Mouse (Mus musculus): Measurements from ENCODE around the gene Dtx2. TPM values are rescaled to one million over a fixed set of nuclear protein-coding genes. Genes with fewer than 3 reads are reported as not detected.

The Dtx2 gene
- total and polyA plus RNA-seq, 3 experiments, result 6.3 to 10.9 (median 7.3) TPM

- intact Hi-C loops (cut with DNase I), result no loop called here
- 76% methylated on average over 4 of the region's 4 CpGs for WGBS
- no peak overlapping the region for H3K27ac ChIP-seq
- no peak for DNase-seq
- no peak overlapping the region for H3K4me3 ChIP-seq
- no peaks in the 10 kb centered on the region; the same call in none of the 2 replicates for H3K79me2 ChIP-seq (replicated peaks; ENCODE audit: control insufficient read depth, insufficient read depth, low read length)
- no peaks in the 10 kb centered on the region for H3K27me3 ChIP-seq (ENCODE audit: control insufficient read depth, insufficient read depth, low read length)
- peaks cover 2% of the 10 kb centered on the region for H3K4me1 ChIP-seq (ENCODE audit: control insufficient read depth, insufficient read depth, low read length)
- no peak overlapping the region for H3K9ac ChIP-seq (ENCODE audit: low read depth, low read length)
- TF ChIP-seq POLR2A (IDR thresholded peaks at IDR 0.05; ENCODE audit: insufficient read depth, low read depth, low read length), result no peak
- no peak for TF ChIP-seq CTCF (IDR thresholded peaks at IDR 0.05)
- TF ChIP-seq EP300 (IDR thresholded peaks at IDR 0.05; ENCODE audit: insufficient read depth, low read depth, low read length), result no peak
- H3K36me3 ChIP-seq (ENCODE audit: control insufficient read depth, insufficient read depth, low read length), result no peaks in the 10 kb centered on the region
These were observed 9.9 kb downstream of the Dtx2 start for GRCm38 (mm10) chr5:136004537-136004936.

GRCm38 (mm10) chr5:136007745-136008144 lies 13.1 kb downstream of the Dtx2 start:
- no peak for DNase-seq
- intact Hi-C loops (cut with DNase I), result no loop called here
- H3K4me1 ChIP-seq (ENCODE audit: control insufficient read depth, insufficient read depth, low read length), result peaks cover 1% of the 10 kb centered on the region; the same call in 1 of the 2 replicates
- H3K36me3 ChIP-seq (ENCODE audit: control insufficient read depth, insufficient read depth, low read length), result no peaks in the 10 kb centered on the region
- H3K4me3 ChIP-seq, result no peak overlapping the region
- 63% methylated on average over 7 of the region's 7 CpGs for WGBS
- H3K9ac ChIP-seq (ENCODE audit: low read depth, low read length), result no peak overlapping the region
- TF ChIP-seq POLR2A (IDR thresholded peaks at IDR 0.05; ENCODE audit: insufficient read depth, low read depth, low read length), result no peak
- TF ChIP-seq CTCF (IDR thresholded peaks at IDR 0.05), result no peak
- TF ChIP-seq EP300 (IDR thresholded peaks at IDR 0.05; ENCODE audit: insufficient read depth, low read depth, low read length), result no peak
- no peak overlapping the region for H3K27ac ChIP-seq
- H3K79me2 ChIP-seq (replicated peaks; ENCODE audit: control insufficient read depth, insufficient read depth, low read length), result no peaks in the 10 kb centered on the region; the same call in none of the 2 replicates
- no peaks in the 10 kb centered on the region for H3K27me3 ChIP-seq (ENCODE audit: control insufficient read depth, insufficient read depth, low read length)

- peaks cover 3% of the 10 kb centered on the region for H3K4me1 ChIP-seq (ENCODE audit: control insufficient read depth, insufficient read depth, low read length)
- H3K36me3 ChIP-seq (ENCODE audit: control insufficient read depth, insufficient read depth, low read length), result no peaks in the 10 kb centered on the region
- no peak overlapping the region for H3K4me3 ChIP-seq
- no peak overlapping the region; the same call in 1 of the 2 replicates for H3K27ac ChIP-seq
- no peaks in the 10 kb centered on the region for H3K79me2 ChIP-seq (replicated peaks; ENCODE audit: control insufficient read depth, insufficient read depth, low read length)
- H3K27me3 ChIP-seq (ENCODE audit: control insufficient read depth, insufficient read depth, low read length), result no peaks in the 10 kb centered on the region
- 69% methylated on average over 10 of the region's 10 CpGs for WGBS
- intact Hi-C loops (cut with DNase I), result no loop called here
- no peak for TF ChIP-seq POLR2A (IDR thresholded peaks at IDR 0.05; ENCODE audit: insufficient read depth, low read depth, low read length)
- no peak for TF ChIP-seq EP300 (IDR thresholded peaks at IDR 0.05; ENCODE audit: insufficient read depth, low read depth, low read length)
- TF ChIP-seq CTCF (IDR thresholded peaks at IDR 0.05), result no peak
- peak in 1 of 2 experiments; percentile 49 for DNase-seq
- no peak overlapping the region for H3K9ac ChIP-seq (ENCODE audit: low read depth, low read length)
These were observed 20.3 kb downstream of the Dtx2 start for GRCm38 (mm10) chr5:136014877-136015276.

DNA sequence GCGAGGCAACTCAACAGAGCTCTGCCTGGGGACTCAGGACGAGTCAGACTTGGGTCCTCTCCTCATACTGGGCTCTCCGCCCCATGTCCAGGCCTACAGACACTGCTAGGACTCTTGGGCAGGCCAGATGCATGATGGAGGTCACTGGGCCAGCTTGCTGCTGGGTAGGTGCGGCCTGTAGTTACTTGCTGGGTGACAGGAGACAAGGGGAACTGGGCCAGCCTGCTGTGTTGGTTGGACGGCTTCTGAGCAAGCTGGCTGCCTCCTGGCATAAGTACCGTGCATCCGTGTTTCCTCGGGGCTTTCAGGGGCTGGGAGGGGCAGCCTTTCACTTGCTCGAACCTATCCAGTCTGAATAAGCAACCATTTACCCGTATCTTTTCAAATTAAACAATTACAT lies 21.0 kb downstream of the Dtx2 start:
- Histone ChIP-seq H3K36me3 (ENCODE audit: control insufficient read depth, insufficient read depth, low read length) (no peaks in the 10 kb centered on the region), H3K79me2 (replicated peaks; ENCODE audit: control insufficient read depth, insufficient read depth, low read length) (no peaks in the 10 kb centered on the region), H3K27ac (no peak overlapping the region), H3K4me1 (ENCODE audit: control insufficient read depth, insufficient read depth, low read length) (peaks cover 3% of the 10 kb centered on the region), H3K9ac (ENCODE audit: low read depth, low read length) (peak overlapping the region; percentile 38), H3K27me3 (ENCODE audit: control insufficient read depth, insufficient read depth, low read length) (no peaks in the 10 kb centered on the region), H3K4me3 (no peak overlapping the region)
- DNase-seq, result no peak
- WGBS, result 77% methylated on average over 10 of the region's 10 CpGs
- no peak for TF ChIP-seq POLR2A (IDR thresholded peaks at IDR 0.05; ENCODE audit: insufficient read depth, low read depth, low read length)
- TF ChIP-seq CTCF (IDR thresholded peaks at IDR 0.05), result no peak
- no peak for TF ChIP-seq EP300 (IDR thresholded peaks at IDR 0.05; ENCODE audit: insufficient read depth, low read depth, low read length)
- intact Hi-C loops (cut with DNase I), result no loop called here

DNA sequence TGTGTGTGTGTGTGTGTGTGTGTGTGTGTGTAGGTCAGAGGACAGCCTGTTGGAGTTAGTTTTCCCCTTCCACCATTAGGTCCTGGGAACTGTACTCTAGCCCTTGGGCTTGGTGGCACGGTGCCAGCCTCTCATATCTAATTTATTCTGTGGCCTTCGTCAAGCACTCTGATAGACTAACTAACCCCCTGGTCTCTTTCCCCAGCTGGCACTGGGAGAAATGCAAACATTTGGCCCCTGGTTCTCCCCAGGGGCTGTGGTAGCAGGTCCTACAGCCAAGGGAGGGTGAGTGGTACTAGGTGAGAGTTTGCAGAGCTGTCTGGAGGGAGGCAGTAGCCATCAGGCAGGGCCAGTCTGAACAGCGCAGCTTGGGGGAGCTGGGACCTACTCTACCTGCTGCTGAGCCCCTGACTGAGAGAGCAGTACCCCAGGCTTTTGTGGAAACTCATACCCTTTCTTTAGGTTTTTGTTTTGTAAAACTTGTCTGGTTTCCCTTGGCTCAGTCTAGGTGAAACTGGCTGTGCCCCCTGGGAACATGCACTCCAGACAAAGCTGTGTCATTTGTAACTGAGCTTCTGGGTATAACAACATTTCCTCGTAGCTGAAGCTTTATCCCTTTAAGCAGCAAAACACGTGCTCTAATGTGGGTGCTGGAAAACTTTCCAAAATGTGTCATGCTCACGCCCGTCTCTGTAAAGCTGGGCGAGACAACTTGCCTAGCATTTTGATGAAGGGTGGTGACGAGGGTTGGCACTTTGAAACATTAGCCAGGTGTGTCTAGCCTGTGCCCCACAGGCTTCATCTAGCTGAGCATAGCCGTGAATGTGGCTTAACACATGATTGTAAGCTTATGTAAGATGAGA lies 21.6 kb downstream of the Dtx2 start:
- Histone ChIP-seq H3K36me3 (ENCODE audit: control insufficient read depth, insufficient read depth, low read length) (no peaks in the 10 kb centered on the region), H3K27me3 (ENCODE audit: control insufficient read depth, insufficient read depth, low read length) (no peaks in the 10 kb centered on the region), H3K4me1 (ENCODE audit: control insufficient read depth, insufficient read depth, low read length) (peaks cover 3% of the 10 kb centered on the region), H3K79me2 (replicated peaks; ENCODE audit: control insufficient read depth, insufficient read depth, low read length) (no peaks in the 10 kb centered on the region), H3K4me3 (no peak overlapping the region), H3K9ac (ENCODE audit: low read depth, low read length) (no peak overlapping the region), H3K27ac (no peak overlapping the region)
- 70% methylated on average over 10 of the region's 10 CpGs for WGBS
- no peak for TF ChIP-seq EP300 (IDR thresholded peaks at IDR 0.05; ENCODE audit: insufficient read depth, low read depth, low read length)
- TF ChIP-seq POLR2A (IDR thresholded peaks at IDR 0.05; ENCODE audit: insufficient read depth, low read depth, low read length), result no peak
- TF ChIP-seq CTCF (IDR thresholded peaks at IDR 0.05), result no peak
- intact Hi-C loops (cut with DNase I), result no loop called here
- no peak for DNase-seq

GRCm38 (mm10) chr5:136017262-136017661 lies 22.7 kb downstream of the Dtx2 start:
- Histone ChIP-seq H3K4me1 (ENCODE audit: control insufficient read depth, insufficient read depth, low read length) (peaks cover 3% of the 10 kb centered on the region), H3K27ac (no peak overlapping the region), H3K79me2 (replicated peaks; ENCODE audit: control insufficient read depth, insufficient read depth, low read length) (no peaks in the 10 kb centered on the region), H3K9ac (ENCODE audit: low read depth, low read length) (no peak overlapping the region), H3K27me3 (ENCODE audit: control insufficient read depth, insufficient read depth, low read length) (no peaks in the 10 kb centered on the region), H3K36me3 (ENCODE audit: control insufficient read depth, insufficient read depth, low read length) (no peaks in the 10 kb centered on the region), H3K4me3 (no peak overlapping the region)
- whole genome bisulfite sequencing, result 75% methylated on average over 6 of the region's 6 CpGs
- DNase-seq, result peak in 1 of 2 experiments; percentile 35
- intact Hi-C loops (cut with DNase I), result no loop called here
- no peak for TF ChIP-seq CTCF (IDR thresholded peaks at IDR 0.05)
- TF ChIP-seq EP300 (IDR thresholded peaks at IDR 0.05; ENCODE audit: insufficient read depth, low read depth, low read length), result no peak
- TF ChIP-seq POLR2A (IDR thresholded peaks at IDR 0.05; ENCODE audit: insufficient read depth, low read depth, low read length), result no peak
